Mouse (Mus musculus) kidney, adult 2 months (tissue): ENCODE measurements around the gene Alg5.

Source experiments
- CTCF ChIP-seq: fragments of 200-500 bp; conservative IDR thresholded peaks from 2 replicates; pipeline ENCODE4 v1.5.1; 2011; ENCODE audit warnings: low read depth, mild to moderate bottlenecking, control low read depth, low read length, moderate library complexity, mixed read lengths; ENCODE audit not compliant: insufficient read depth, insufficient read length
- POLR2A ChIP-seq: fragments of 200-500 bp; IDR thresholded peaks from one replicate; pipeline ENCODE4 v1.6.1; 2011; ENCODE audit warnings: low read depth, low read length, control low read depth

- no peak for TF ChIP-seq CTCF
- TF ChIP-seq POLR2A, result no peak
These were observed 20.1 kb downstream of the Alg5 start, which contains the start of gene Smad9 for GRCm38 (mm10) chr3:54755145-54756041.
